Mouse (Mus musculus): ENCODE measurements around the gene Capn7. TPM values are rescaled to one million over a fixed set of nuclear protein-coding genes. Genes with fewer than 3 reads are reported as not detected.

Gene Capn7
- polyA plus RNA-seq, 1 experiment: 22.8 TPM

DNA sequence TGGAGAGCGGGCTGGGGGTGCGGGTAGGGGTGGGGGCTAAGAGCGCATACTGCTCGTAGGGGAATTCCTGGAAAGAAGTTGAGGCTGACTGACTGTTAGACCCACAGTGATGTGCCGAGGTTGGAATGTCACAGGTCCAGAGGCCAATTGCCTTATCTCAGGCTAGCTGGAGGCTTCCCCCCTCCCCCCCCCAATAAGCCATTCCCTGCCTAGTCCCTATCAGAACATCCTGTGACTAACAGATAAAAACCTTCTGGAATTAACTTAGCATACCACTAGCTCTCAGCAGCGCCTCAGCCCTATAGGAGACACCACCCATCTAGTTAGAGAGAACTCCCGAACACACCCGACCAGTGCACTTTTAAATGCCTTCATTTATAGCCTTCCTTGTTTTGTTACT is 67.6 kb downstream of the Capn7 start:
- TF ChIP-seq CTCF (IDR thresholded peaks at IDR 0.05; ENCODE audit: low read depth, low read length) (no peak), POLR2A (IDR thresholded peaks at IDR 0.05; ENCODE audit: insufficient read depth, low read length) (no peak), EP300 (IDR thresholded peaks at IDR 0.05; ENCODE audit: insufficient read depth, low read depth, low read length) (no peak)
- Histone ChIP-seq H3K36me3 (ENCODE audit: control insufficient read depth, insufficient read depth, low read length, poor library complexity, severe bottlenecking) (no peaks in the 10 kb centered on the region), H3K27me3 (ENCODE audit: control insufficient read depth, insufficient read depth, low read length, poor library complexity, severe bottlenecking) (no peaks in the 10 kb centered on the region), H3K9me3 (replicated peaks; ENCODE audit: control insufficient read depth, insufficient read depth, low read length, poor library complexity, severe bottlenecking) (no peaks in the 10 kb centered on the region), H3K9ac (ENCODE audit: low read depth, poor library complexity, severe bottlenecking) (no peak overlapping the region), H3K4me3 (ENCODE audit: low read depth, low read length) (no peak overlapping the region), H3K4me1 (ENCODE audit: control insufficient read depth, insufficient read depth, low read length) (no peaks in the 10 kb centered on the region), H3K27ac (ENCODE audit: insufficient read depth, low read length) (no peak overlapping the region)

DNA sequence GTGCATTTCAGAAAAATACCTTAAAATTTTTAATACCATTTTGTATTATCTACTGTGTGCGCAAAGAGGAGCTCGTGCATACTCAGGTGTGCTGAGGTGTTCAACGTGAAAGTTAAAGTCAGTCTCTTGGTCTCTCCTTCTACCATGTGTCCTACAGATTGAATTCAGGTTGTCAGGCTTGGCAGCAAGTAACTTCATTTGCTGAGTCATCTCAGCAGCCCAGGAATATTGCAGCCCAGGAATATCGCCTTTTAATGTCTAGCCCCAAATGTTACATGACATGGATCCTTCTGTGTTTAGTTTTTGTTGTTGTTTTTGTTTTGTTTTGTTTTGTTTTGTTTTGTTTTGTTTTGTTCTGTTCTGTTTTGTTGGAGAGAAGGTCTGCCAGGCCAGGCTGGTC is 68.2 kb downstream of the Capn7 start:
- Histone ChIP-seq H3K4me3 (ENCODE audit: low read depth, low read length) (no peak overlapping the region), H3K27me3 (ENCODE audit: control insufficient read depth, insufficient read depth, low read length, poor library complexity, severe bottlenecking) (no peaks in the 10 kb centered on the region), H3K9ac (ENCODE audit: low read depth, poor library complexity, severe bottlenecking) (no peak overlapping the region), H3K36me3 (ENCODE audit: control insufficient read depth, insufficient read depth, low read length, poor library complexity, severe bottlenecking) (no peaks in the 10 kb centered on the region), H3K4me1 (ENCODE audit: control insufficient read depth, insufficient read depth, low read length) (no peaks in the 10 kb centered on the region), H3K27ac (ENCODE audit: insufficient read depth, low read length) (no peak overlapping the region), H3K9me3 (replicated peaks; ENCODE audit: control insufficient read depth, insufficient read depth, low read length, poor library complexity, severe bottlenecking) (no peaks in the 10 kb centered on the region)
- TF ChIP-seq POLR2A (IDR thresholded peaks at IDR 0.05; ENCODE audit: insufficient read depth, low read length): no peak
- no peak for TF ChIP-seq CTCF (IDR thresholded peaks at IDR 0.05; ENCODE audit: low read depth, low read length)
- TF ChIP-seq EP300 (IDR thresholded peaks at IDR 0.05; ENCODE audit: insufficient read depth, low read depth, low read length): no peak

DNA sequence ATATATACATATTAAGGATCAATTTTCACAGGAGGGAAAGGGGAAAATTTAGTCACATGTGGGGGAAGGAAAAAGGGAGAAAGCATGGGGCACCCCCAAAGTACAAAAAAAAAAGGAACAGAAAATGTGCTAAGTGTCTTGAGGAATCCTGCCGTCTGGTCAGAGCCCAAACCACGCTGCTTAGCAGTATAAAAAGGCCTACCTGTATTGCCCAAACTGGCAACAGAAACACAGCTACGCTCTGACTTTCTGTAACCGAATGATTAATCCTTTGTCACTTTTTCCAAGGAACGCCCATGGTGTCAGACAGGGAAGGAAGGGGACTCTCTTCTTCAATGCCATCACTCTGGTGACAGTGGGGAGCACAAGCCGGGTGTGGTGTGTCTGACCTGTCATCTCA is 69.2 kb downstream of the Capn7 start:
- H3K9ac ChIP-seq (ENCODE audit: low read depth, poor library complexity, severe bottlenecking): no peak overlapping the region
- H3K4me3 ChIP-seq (ENCODE audit: low read depth, low read length): no peak overlapping the region
- H3K36me3 ChIP-seq (ENCODE audit: control insufficient read depth, insufficient read depth, low read length, poor library complexity, severe bottlenecking): no peaks in the 10 kb centered on the region
- H3K27me3 ChIP-seq (ENCODE audit: control insufficient read depth, insufficient read depth, low read length, poor library complexity, severe bottlenecking): no peaks in the 10 kb centered on the region
- no peaks in the 10 kb centered on the region for H3K9me3 ChIP-seq (replicated peaks; ENCODE audit: control insufficient read depth, insufficient read depth, low read length, poor library complexity, severe bottlenecking)
- no peak overlapping the region for H3K27ac ChIP-seq (ENCODE audit: insufficient read depth, low read length)
- TF ChIP-seq CTCF (IDR thresholded peaks at IDR 0.05; ENCODE audit: low read depth, low read length) (no peak), POLR2A (IDR thresholded peaks at IDR 0.05; ENCODE audit: insufficient read depth, low read length) (no peak), EP300 (IDR thresholded peaks at IDR 0.05; ENCODE audit: insufficient read depth, low read depth, low read length) (no peak)
- no peaks in the 10 kb centered on the region for H3K4me1 ChIP-seq (ENCODE audit: control insufficient read depth, insufficient read depth, low read length)

DNA sequence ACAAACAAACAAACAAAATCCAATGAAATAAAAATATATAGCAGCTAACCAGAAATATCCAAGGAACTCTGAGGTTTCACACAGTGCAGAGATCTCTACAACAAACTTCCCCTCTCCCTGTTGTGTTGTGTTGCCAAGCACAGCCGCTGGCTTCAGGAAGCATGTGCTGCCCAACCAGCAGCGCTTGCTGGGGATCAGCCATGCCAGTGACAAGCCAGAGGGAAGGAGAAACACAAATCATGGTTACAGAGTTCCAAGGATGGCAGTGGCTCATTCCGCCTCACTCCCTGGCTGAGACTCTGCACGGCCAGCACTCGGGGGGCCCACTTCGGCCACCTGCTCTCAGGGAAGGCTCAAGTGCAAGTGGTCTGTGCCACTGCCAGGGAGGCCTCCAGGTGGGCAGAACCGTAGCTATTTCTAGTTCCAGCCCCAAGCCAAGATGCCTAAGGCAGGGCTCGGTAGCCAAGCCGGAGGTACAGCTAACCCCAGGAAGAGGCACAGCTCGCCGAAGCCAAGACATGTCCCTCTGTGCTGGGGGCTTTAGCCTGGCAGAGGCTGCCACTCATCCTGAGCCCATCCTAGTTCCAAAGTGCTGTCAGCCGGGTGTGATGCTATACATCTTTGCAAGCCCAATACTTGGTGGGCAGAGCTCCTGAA is 69.8 kb downstream of the Capn7 start:
- H3K4me3 ChIP-seq (ENCODE audit: low read depth, low read length): no peak overlapping the region
- no peak overlapping the region for H3K9ac ChIP-seq (ENCODE audit: low read depth, poor library complexity, severe bottlenecking)
- no peaks in the 10 kb centered on the region for H3K36me3 ChIP-seq (ENCODE audit: control insufficient read depth, insufficient read depth, low read length, poor library complexity, severe bottlenecking)
- no peaks in the 10 kb centered on the region for H3K9me3 ChIP-seq (replicated peaks; ENCODE audit: control insufficient read depth, insufficient read depth, low read length, poor library complexity, severe bottlenecking)
- H3K27ac ChIP-seq (ENCODE audit: insufficient read depth, low read length): no peak overlapping the region
- TF ChIP-seq EP300 (IDR thresholded peaks at IDR 0.05; ENCODE audit: insufficient read depth, low read depth, low read length) (no peak), POLR2A (IDR thresholded peaks at IDR 0.05; ENCODE audit: insufficient read depth, low read length) (no peak), CTCF (IDR thresholded peaks at IDR 0.05; ENCODE audit: low read depth, low read length) (no peak)
- no peaks in the 10 kb centered on the region for H3K4me1 ChIP-seq (ENCODE audit: control insufficient read depth, insufficient read depth, low read length)
- no peaks in the 10 kb centered on the region for H3K27me3 ChIP-seq (ENCODE audit: control insufficient read depth, insufficient read depth, low read length, poor library complexity, severe bottlenecking)

DNA sequence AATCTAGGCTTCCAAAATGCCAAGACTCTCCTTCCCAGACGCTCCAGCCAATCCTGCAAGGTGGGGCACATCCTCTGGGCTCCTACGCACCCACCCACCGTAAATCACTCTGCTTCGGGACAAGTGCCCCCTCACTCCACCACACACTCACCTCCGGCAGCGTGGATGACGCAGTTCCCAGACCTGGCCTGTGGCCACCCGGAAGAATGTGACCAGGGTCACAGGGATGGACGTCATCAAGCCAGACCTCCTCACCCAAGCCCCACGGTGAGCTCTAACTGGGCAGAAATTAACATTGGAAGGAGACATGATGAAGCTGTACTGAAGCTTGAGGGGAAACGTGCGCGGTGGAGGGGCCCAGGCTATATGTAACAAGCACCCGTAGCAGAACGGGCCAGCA is 70.8 kb downstream of the Capn7 start:
- Histone ChIP-seq H3K36me3 (ENCODE audit: control insufficient read depth, insufficient read depth, low read length, poor library complexity, severe bottlenecking) (no peaks in the 10 kb centered on the region), H3K27ac (ENCODE audit: insufficient read depth, low read length) (no peak overlapping the region), H3K4me1 (ENCODE audit: control insufficient read depth, insufficient read depth, low read length) (peaks cover 1% of the 10 kb centered on the region), H3K9ac (ENCODE audit: low read depth, poor library complexity, severe bottlenecking) (no peak overlapping the region), H3K9me3 (replicated peaks; ENCODE audit: control insufficient read depth, insufficient read depth, low read length, poor library complexity, severe bottlenecking) (no peaks in the 10 kb centered on the region), H3K4me3 (ENCODE audit: low read depth, low read length) (no peak overlapping the region), H3K27me3 (ENCODE audit: control insufficient read depth, insufficient read depth, low read length, poor library complexity, severe bottlenecking) (no peaks in the 10 kb centered on the region)
- TF ChIP-seq EP300 (IDR thresholded peaks at IDR 0.05; ENCODE audit: insufficient read depth, low read depth, low read length) (no peak), CTCF (IDR thresholded peaks at IDR 0.05; ENCODE audit: low read depth, low read length) (no peak), POLR2A (IDR thresholded peaks at IDR 0.05; ENCODE audit: insufficient read depth, low read length) (no peak)

DNA sequence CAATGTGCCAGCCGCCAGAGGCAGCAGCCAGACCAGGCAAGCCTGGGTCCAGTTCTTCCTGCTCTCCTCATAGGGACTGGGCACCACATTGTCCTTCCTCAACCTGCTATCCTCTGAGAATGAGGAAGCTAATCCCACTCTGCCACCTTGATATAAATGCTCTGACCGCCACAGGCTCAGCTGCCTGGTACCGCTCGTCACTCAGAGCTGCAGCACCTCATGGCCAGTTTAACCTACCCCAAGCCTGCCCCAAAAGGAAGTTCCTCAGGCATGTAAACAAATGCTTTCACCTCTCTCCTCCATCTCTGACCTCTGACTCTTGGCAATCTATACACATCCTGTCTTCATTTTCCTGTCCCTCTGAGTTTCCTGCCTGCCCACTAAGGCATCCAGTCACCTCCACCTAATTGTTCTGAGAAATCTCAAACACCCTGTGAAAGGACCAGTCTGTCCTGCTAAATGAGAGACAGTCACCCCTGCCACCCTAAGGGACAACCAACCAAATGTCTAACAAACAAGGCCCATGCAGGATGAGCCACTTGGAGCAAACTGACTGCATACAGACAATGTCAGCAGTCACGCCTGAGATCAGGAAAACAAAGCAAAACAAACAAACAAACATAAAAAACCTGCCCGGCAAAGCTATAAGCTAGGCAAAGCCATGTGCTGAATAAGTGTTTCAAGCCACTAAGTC is 71.6 kb downstream of the Capn7 start:
- TF ChIP-seq EP300 (IDR thresholded peaks at IDR 0.05; ENCODE audit: insufficient read depth, low read depth, low read length): no peak
- no peak overlapping the region for H3K27ac ChIP-seq (ENCODE audit: insufficient read depth, low read length)
- no peaks in the 10 kb centered on the region for H3K27me3 ChIP-seq (ENCODE audit: control insufficient read depth, insufficient read depth, low read length, poor library complexity, severe bottlenecking)
- no peak overlapping the region for H3K9ac ChIP-seq (ENCODE audit: low read depth, poor library complexity, severe bottlenecking)
- H3K9me3 ChIP-seq (replicated peaks; ENCODE audit: control insufficient read depth, insufficient read depth, low read length, poor library complexity, severe bottlenecking): no peaks in the 10 kb centered on the region
- no peaks in the 10 kb centered on the region for H3K36me3 ChIP-seq (ENCODE audit: control insufficient read depth, insufficient read depth, low read length, poor library complexity, severe bottlenecking)
- no peak overlapping the region for H3K4me3 ChIP-seq (ENCODE audit: low read depth, low read length)
- H3K4me1 ChIP-seq (ENCODE audit: control insufficient read depth, insufficient read depth, low read length): peaks cover 8% of the 10 kb centered on the region
